Mouse (Mus musculus) CD4-positive naive resting alpha-beta T cell, adult 76 days (primary cell): ENCODE data around the gene Epb41l1. TPM values are rescaled to one million over a fixed set of nuclear protein-coding genes. Genes with fewer than 3 reads are reported as not detected.

Source experiments
- total RNA-seq: library from RNA; stranded (reverse); gene quantifications from one replicate; pipeline ENCODE4 v1.2.4, GENCODE M21; 2023

The Epb41l1 gene
- total RNA-seq, result 11.9 TPM

DNA sequence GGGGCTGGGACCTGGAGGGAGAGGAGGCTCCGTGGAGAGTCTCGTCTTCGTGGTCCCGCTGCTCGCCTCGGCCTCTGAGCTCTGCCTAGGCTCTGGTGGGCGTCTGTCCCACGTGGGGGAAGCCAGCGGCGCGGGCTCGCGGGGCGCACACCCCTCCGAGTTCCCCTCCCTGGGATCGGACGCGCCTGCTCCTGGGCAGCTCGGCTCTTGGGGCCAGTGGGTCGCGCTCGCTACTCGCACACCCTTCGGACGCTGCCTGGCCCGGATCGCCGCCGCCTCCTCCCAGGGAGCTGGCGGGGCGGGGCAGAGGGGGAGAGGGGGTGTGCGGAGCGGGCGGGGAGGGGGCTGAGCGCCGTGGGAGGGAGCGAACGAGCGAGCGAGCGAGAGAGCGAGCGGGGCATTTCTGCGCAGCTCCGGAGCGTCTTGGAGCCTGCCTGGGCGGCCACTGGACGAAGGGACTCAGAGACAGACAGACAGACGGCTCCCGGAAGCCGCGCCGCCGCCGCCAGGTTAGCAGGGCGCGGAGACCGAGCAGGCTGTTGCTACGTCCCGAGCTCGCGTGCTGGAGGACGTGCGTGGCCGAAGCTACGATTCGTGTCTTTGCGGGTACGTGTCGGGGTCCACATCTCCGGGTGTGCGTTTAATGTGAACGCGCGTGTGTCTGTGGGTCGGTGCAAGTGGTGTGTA, at the start of gene Epb41l1:
Gene Epb41l1, plus strand, starts transcription at position 216 of the 687 bp plus-strand sequence.

DNA sequence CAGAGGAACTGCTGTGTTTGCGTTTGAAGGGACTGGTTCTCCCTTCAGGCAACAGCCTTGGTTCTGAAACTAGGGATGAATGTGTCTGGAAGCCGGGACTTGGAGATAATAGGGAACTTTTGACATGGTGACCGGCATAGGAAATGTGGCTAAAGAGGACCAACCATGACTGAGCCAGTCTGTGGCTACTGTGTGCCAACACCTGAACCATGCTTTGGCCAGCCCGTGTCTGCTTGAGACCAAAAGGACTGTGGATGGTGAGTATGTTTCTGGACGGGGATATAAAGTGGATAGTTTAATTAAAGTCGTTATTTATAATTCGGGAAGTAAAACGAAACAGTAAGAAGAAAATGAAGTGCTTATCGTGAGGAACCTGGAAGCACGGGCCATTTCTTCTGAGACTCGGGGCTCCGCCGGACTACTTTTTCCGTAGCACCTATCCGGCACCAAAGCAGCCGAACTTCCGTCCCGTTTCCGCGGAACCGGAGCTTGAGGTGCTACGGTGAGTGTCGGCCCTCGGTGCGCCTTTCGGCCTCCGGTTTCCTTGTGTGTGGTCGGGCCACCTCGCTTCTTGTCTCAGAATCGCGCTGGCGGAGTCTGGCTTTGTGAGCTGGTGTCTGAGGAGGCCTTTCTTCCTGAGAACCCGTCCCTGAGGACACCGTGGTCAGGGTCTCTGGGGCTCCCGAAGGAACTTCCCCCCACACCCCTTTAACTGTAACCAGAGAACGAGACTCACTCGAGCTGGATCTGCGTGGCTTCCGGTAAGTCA, 126.6 kb downstream of the Epb41l1 start, which contains the start of gene Aar2:
Gene Aar2, plus strand, starts transcription at position 462 of the 769 bp plus-strand sequence.

Other genes starting within 250 kb of the Epb41l1 start
- gene Rbm39, start 240.7 kb upstream of the Epb41l1 start, total RNA-seq, result 2,783 TPM
- 84.2 TPM for gene Phf20, start 224.4 kb upstream of the Epb41l1 start, total RNA-seq
- 7.6 TPM for gene Cnbd2, start 108.6 kb upstream of the Epb41l1 start, total RNA-seq
- gene Scand1, start 108.2 kb upstream of the Epb41l1 start, total RNA-seq, result 90.8 TPM
- 38.7 TPM for gene Aar2, start 126.7 kb downstream of the Epb41l1 start, total RNA-seq
- 74.0 TPM for gene Dlgap4, start 192.8 kb downstream of the Epb41l1 start, total RNA-seq